Mouse (Mus musculus) left cerebral cortex, adult 9 months (tissue): ENCODE data around the gene S100a3.

ENCODE experiments used
- DNase-seq, 2 experiments: peaks; one replicate each; pipeline ENCODE4 v3.0.0; 2022; ENCODE audit warnings: low spot score in 2 of 2

Gene S100a3

DNA sequence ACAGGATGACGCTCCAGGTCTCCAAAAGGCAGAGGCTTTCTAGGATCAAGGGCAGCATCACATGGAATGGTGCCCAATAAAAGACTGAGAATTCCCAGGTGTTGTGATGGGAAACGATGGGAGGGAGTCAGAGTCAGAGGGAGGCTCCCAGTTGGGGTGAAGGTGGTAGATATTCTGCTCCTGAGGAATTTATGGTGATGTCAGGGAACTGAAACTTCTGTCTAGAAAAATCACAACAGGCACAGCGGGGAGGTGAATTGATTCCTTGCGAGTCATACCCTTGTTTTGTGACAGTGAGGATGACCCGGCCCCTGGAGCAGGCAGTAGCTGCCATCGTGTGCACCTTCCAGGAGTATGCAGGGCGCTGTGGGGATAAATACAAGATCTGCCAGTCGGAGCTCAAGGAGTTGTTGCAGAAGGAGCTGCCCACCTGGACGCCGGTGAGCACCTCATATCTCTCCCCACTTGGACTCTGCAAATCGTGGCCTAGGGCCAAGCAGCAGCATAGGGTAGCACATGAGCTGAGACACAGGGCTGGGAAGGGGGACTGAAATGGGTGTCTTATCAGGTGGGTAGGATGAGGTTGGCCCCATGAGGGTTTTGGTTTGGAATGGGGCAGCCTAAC lies 41.2 kb downstream of the S100a3 start, which contains the start of gene Gm42674:
Gene Gm42674, plus strand, starts transcription at position 419 of the 625 bp plus-strand sequence.
- no peak for DNase-seq

- no peak for DNase-seq
Measured at GRCm38 (mm10) chr3:90603623-90604022, 43.2 kb downstream of the S100a3 start, which contains the start of gene S100a4. TSS of gene S100a4 (plus strand) at chr3:90603771.

DNA sequence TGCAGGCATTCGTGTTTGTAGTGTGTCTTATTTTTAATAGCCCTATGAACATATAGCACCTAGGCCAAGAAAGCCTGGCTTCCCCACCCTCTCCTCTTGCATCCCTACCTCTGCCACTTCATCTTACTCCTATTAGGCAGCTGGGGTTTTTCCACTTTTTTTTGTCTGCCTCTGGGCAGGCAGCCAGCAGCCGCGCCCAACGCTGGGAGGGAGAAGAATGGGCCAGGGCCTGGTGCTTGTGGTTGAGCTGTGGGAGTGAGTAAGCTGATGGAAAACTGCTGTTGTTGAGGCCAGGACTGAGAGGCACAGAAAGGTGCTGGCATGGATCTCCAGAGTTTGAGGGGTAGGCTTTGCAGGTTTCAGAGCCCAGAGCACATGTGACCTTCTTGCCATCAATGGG lies 44.0 kb downstream of the S100a3 start:
- peak in 1 of 2 experiments; percentile 77 for DNase-seq

DNA sequence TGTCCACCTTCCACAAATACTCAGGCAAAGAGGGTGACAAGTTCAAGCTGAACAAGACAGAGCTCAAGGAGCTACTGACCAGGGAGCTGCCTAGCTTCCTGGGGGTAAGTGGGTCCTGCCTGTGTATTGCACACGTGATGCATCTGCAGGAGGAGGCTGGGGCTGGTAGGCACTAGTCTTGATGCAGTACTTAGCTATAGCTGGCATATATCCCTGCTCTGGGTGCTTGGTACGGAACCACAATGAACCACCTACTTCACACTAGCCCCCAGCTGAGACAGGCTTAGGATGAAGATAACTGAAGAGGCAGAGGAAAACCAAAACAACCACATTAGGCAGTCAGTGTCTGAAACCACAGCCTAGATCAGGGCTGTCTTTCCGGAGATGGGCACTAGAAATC lies 44.7 kb downstream of the S100a3 start:
- no peak for DNase-seq

DNA sequence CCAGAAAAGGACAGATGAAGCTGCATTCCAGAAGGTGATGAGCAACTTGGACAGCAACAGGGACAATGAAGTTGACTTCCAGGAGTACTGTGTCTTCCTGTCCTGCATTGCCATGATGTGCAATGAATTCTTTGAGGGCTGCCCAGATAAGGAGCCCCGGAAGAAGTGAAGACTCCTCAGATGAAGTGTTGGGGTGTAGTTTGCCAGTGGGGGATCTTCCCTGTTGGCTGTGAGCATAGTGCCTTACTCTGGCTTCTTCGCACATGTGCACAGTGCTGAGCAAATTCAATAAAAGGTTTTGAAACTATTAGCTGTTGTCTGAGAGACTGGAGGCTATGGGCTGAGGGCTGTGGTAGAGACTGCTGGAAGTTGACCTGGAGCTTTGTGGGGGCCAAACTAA lies 45.4 kb downstream of the S100a3 start:
- DNase-seq: no peak

- no peak for DNase-seq
Measured at GRCm38 (mm10) chr3:90606185-90606584, 45.8 kb downstream of the S100a3 start.

GRCm38 (mm10) chr3:90607361-90607760 lies 47.0 kb downstream of the S100a3 start:
- no peak for DNase-seq

- DNase-seq: no peak
Measured at GRCm38 (mm10) chr3:90608223-90608622, 47.8 kb downstream of the S100a3 start, which contains the start of gene S100a5. TSS of gene S100a5 (plus strand) at chr3:90608523.

GRCm38 (mm10) chr3:90609102-90609501 lies 48.7 kb downstream of the S100a3 start:
- DNase-seq: no peak

GRCm38 (mm10) chr3:90611494-90611893 lies 51.1 kb downstream of the S100a3 start:
- DNase-seq: no peak

- DNase-seq: no peak
Measured at GRCm38 (mm10) chr3:90612061-90612460, 51.7 kb downstream of the S100a3 start.

GRCm38 (mm10) chr3:90612728-90613291 lies 52.4 kb downstream of the S100a3 start, which contains the start of gene S100a6:
TSS of gene S100a6 (plus strand) at chr3:90612882.
- peak in 1 of 2 experiments; percentile 47 for DNase-seq

DNA sequence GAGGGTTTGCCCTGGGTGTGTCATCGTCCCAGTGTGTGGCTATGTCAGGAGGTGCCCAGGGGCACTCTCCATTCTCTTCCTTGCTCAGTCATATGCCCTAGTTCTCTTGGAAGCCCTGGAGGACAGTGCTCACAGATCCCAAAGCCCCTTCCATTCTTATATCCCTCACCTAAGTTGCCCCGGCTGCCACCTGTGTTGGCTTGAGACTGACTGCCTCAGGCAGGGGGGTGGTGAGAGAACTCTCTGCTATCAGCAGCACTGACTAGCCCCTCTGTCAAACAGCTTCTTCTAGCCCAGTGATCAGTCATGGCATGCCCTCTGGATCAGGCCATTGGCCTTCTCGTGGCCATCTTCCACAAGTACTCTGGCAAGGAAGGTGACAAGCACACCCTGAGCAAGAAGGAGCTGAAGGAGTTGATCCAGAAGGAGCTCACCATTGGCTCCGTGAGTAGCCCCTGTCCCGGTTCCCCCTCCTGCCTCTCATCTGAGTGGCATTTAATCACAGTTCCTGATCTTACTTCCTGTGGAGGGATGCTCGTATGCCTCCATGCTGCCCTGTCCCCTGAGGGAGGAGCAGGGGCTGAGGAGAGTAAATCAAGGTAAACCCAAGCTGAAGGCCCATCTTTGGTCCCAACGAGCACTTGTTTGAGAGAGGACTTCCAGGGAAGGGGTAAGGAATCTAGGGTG lies 53.2 kb downstream of the S100a3 start:
- no peak for DNase-seq

DNA sequence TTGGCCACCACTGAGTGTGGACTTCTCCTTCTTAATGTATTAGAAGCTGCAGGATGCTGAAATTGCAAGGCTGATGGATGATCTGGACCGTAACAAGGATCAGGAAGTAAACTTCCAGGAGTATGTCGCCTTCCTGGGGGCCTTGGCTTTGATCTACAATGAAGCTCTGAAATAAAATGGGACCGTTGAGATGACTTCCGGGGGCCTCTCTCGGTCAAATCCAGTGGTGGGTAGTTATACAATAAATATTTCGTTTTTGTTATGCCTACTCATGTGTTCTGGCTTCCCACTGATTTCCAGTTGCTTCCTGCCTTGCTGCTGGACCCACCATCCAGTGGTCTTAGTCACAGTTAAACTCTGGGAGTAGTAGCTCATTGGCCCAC lies 53.8 kb downstream of the S100a3 start:
- no peak for DNase-seq

GRCm38 (mm10) chr3:90614611-90615251 lies 54.4 kb downstream of the S100a3 start:
- no peak for DNase-seq

- peak; percentile 45 to 83 for DNase-seq
Measured at GRCm38 (mm10) chr3:90615415-90615814, 55.0 kb downstream of the S100a3 start.

DNA sequence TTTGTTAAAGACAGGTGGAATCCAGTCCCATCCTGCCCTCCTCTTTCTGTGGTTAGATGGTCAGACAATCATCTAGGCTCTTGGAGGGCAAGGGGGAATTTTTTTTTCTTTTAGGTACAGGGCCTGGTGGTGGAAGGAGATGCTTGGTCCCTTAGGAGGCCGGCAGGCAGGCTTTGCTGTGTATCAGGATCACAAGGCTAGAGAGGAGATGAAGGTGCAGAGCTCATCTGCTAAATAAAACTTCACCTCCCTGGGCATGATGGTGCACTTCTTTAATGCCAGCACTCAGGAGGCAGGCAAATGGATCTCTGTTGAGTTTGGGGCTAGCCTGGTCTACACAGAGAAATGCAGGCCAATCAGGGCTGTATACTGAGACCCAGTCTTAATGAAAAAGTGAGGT lies 55.5 kb downstream of the S100a3 start:
- DNase-seq: no peak

- no peak for DNase-seq
Measured at GRCm38 (mm10) chr3:90617586-90617985, 57.2 kb downstream of the S100a3 start.

DNA sequence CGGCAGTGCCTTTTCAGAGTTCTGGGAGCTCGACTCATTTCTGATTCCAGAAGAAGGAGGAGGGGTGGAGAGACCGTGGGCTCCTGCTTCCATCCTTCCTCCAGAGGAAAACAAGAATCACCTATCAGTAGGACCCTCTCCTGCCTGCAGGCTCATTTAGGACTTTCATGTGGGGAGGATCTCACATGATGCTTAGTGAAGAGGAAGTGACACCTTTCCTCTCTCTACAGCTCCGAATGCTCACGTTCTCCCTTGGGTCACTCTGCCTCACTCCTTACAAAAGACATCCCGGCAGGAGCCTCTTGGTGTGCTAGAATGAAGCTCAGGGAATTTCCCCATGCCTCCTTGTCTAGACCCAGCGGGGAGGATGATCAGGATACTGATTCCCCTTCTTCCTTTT lies 61.2 kb downstream of the S100a3 start:
- no peak for DNase-seq

DNA sequence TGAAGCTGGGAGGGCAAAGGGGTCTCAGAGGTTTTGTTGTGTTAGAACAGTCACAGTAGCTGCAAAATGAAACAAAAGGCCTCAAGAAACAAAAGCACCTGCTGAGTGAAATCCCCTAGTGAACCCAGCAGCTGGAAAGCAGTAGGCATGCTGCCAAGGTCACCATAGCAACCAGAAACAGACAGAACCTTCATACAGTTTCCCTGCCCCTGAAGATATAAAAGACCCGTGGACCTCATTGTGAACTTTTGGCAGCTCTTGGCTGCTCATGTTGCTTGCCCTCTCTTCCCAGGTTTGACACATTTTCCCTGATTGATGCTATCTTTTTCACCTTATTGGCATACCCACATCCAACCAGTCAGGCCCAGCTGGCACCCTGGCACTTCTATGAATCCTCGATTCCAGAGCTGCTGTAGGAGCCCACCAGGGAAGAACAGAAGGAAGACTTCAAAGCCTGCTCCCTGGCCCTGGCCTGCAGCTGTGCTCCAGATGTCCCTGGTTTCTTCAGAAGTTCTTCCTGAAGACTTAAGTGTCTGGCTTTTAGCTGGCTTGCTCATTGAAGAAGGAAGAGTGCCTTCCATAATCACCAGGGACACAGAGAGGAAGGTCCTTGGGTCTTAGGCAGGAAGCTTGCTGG lies 63.2 kb downstream of the S100a3 start:
- DNase-seq: peak in 1 of 2 experiments; percentile 44

DNA sequence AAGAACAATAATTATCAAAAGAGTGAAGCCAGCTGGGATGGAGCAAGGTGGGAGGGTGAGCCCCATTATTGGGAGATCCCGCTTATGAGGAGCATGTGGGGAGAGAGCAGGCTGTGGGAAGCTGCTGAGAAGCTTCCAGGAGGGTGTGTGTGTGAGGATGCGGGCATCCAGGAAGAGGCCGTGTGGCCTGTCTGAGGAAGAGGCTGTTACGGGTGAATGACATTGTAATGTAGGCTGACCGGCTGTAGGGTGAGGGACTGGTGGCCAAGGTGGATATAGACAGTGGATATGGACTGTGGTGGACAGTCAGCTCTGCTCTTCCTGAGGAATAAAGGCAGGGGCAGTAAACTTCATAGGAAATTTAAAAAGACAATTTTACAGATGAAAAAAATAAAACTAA lies 65.1 kb downstream of the S100a3 start:
- DNase-seq: no peak
